Mouse (Mus musculus) kidney, adult 2 months (tissue): ENCODE results near the gene Zfp36l2. TPM values are rescaled to one million over a fixed set of nuclear protein-coding genes. Genes with fewer than 3 reads are reported as not detected.
A peak's percentile ranks its signal among the peaks of the same experiment; 100 is the strongest.

Experiments used
- DNase-seq: peaks from one replicate; pipeline ENCODE4 v3.0.0; 2021
- H3K27ac ChIP-seq: fragments of 200-500 bp; 2 replicates; pipeline ENCODE4 v1.5.1; 2012; ENCODE audit warnings: low read depth, low read length, control low read depth, inconsistent platforms; ENCODE audit not compliant: insufficient read depth
- H3K27me3 ChIP-seq: fragments of 200-500 bp; replicated peaks from 2 replicates; pipeline ENCODE4 v1.6.1; 2012; ENCODE audit warnings: mild to moderate bottlenecking, moderate library complexity, low read length, inconsistent platforms; ENCODE audit not compliant: control insufficient read depth, insufficient read depth
- H3K36me3 ChIP-seq: fragments of 200-500 bp; 2 replicates; pipeline ENCODE4 v1.6.1; 2012; ENCODE audit warnings: mild to moderate bottlenecking, moderate library complexity, low read length, inconsistent platforms; ENCODE audit not compliant: control insufficient read depth, insufficient read depth
- H3K4me1 ChIP-seq: fragments of 200-500 bp; 2 replicates; pipeline ENCODE4 v1.6.1; 2011; ENCODE audit warnings: low read length; ENCODE audit not compliant: control insufficient read depth, insufficient read depth
- H3K4me3 ChIP-seq: fragments of 200-500 bp; 2 replicates; pipeline ENCODE4 v1.5.1; 2011; ENCODE audit warnings: mild to moderate bottlenecking, low read depth, low read length, control low read depth; ENCODE audit not compliant: insufficient read depth
- CTCF ChIP-seq: fragments of 200-500 bp; conservative IDR thresholded peaks from 2 replicates; pipeline ENCODE4 v1.5.1; 2011; ENCODE audit warnings: low read depth, mild to moderate bottlenecking, control low read depth, low read length, moderate library complexity, mixed read lengths; ENCODE audit not compliant: insufficient read depth, insufficient read length
- POLR2A ChIP-seq: fragments of 200-500 bp; IDR thresholded peaks from one replicate; pipeline ENCODE4 v1.6.1; 2011; ENCODE audit warnings: low read depth, low read length, control low read depth
- WGBS: fragments of 180-500 bp; shearing (Covaris S2); methylation state at CpG from one replicate; pipeline ENCODE4 v1.1.7; 2018; 5-methylcytosine and 5-hydroxymethylcytosine counted together
- polyA plus RNA-seq: library from polyadenylated mRNA; depleted of rRNA; stranded (reverse); fragments of >200 nt; gene quantifications from 2 replicates; pipeline ENCODE4 v1.2.3, GENCODE M21; 2012

The Zfp36l2 gene
- polyA plus RNA-seq, 1 experiment, result 34.3 TPM

- TF ChIP-seq CTCF, result no peak
- no peak for TF ChIP-seq POLR2A
- Histone ChIP-seq H3K27ac (no peak overlapping the region), H3K4me1 (peaks cover 25% of the 10 kb centered on the region), H3K4me3 (no peak overlapping the region), H3K36me3 (no peaks in the 10 kb centered on the region), H3K27me3 (no peaks in the 10 kb centered on the region)
- WGBS, result 75% methylated on average over 6 of the region's 6 CpGs
- DNase-seq, result no peak
These were observed 35.4 kb downstream of the Zfp36l2 start for GRCm38 (mm10) chr17:84152206-84152975.

- WGBS, result 74% methylated on average over 6 of the region's 6 CpGs
- Histone ChIP-seq H3K36me3 (no peaks in the 10 kb centered on the region), H3K4me3 (no peak overlapping the region), H3K27me3 (no peaks in the 10 kb centered on the region), H3K4me1 (peaks cover 28% of the 10 kb centered on the region), H3K27ac (no peak overlapping the region)
- no peak for TF ChIP-seq CTCF
- DNase-seq, result no peak
These were observed 36.4 kb downstream of the Zfp36l2 start for GRCm38 (mm10) chr17:84151306-84151705.

GRCm38 (mm10) chr17:84150291-84150690 is 37.5 kb downstream of the Zfp36l2 start:
- Histone ChIP-seq H3K27me3 (no peaks in the 10 kb centered on the region), H3K36me3 (no peaks in the 10 kb centered on the region), H3K4me1 (peaks cover 27% of the 10 kb centered on the region), H3K27ac (no peak overlapping the region), H3K4me3 (no peak overlapping the region)
- TF ChIP-seq CTCF, result no peak
- TF ChIP-seq POLR2A, result no peak
- no peak for DNase-seq
- WGBS, result 97% methylated on average over 8 of the region's 8 CpGs

GRCm38 (mm10) chr17:84149566-84149965 is 38.2 kb downstream of the Zfp36l2 start:
- H3K4me1 ChIP-seq, result peaks cover 30% of the 10 kb centered on the region
- no peak for TF ChIP-seq POLR2A
- H3K36me3 ChIP-seq, result no peaks in the 10 kb centered on the region
- no peak for DNase-seq
- H3K27me3 ChIP-seq, result no peaks in the 10 kb centered on the region
- WGBS, result 84% methylated on average over 5 of the region's 5 CpGs
- H3K4me3 ChIP-seq, result no peak overlapping the region
- no peak overlapping the region for H3K27ac ChIP-seq

- Histone ChIP-seq H3K4me3 (no peak overlapping the region), H3K27me3 (no peaks in the 10 kb centered on the region), H3K4me1 (peaks cover 30% of the 10 kb centered on the region), H3K27ac (peak overlapping the region; percentile 29), H3K36me3 (no peaks in the 10 kb centered on the region)
- 47% methylated on average over 11 of the region's 11 CpGs for WGBS
- TF ChIP-seq CTCF (no peak), POLR2A (no peak)
- DNase-seq, result peak; percentile 75
These were observed 39.0 kb downstream of the Zfp36l2 start for GRCm38 (mm10) chr17:84148499-84149484.

GRCm38 (mm10) chr17:84147183-84148108 is 40.3 kb downstream of the Zfp36l2 start:
- no peak for DNase-seq
- H3K27ac ChIP-seq, result no peak overlapping the region
- 78% methylated on average over 11 of the region's 11 CpGs for WGBS

More at GRCm38 (mm10) chr17:84147183-84148108, 40.3 kb downstream of the Zfp36l2 start:
- Histone ChIP-seq H3K27me3 (no peaks in the 10 kb centered on the region), H3K4me1 (peaks cover 43% of the 10 kb centered on the region), H3K36me3 (no peaks in the 10 kb centered on the region), H3K4me3 (no peak overlapping the region)
- TF ChIP-seq CTCF, result no peak
- TF ChIP-seq POLR2A, result no peak
